Mouse (Mus musculus) heart, postnatal 0 days (tissue): ENCODE measurements around the gene Dnah9.

ENCODE experiments used
- CTCF ChIP-seq: IDR thresholded peaks from 2 replicates; pipeline ENCODE4 v1.5.1; 2016; ENCODE audit warnings: antibody characterized with exemption, control low read depth, low read depth
- EP300 ChIP-seq: IDR thresholded peaks from 2 replicates; pipeline ENCODE4 v1.6.1; 2016; ENCODE audit warnings: antibody characterized with exemption, low read depth

DNA sequence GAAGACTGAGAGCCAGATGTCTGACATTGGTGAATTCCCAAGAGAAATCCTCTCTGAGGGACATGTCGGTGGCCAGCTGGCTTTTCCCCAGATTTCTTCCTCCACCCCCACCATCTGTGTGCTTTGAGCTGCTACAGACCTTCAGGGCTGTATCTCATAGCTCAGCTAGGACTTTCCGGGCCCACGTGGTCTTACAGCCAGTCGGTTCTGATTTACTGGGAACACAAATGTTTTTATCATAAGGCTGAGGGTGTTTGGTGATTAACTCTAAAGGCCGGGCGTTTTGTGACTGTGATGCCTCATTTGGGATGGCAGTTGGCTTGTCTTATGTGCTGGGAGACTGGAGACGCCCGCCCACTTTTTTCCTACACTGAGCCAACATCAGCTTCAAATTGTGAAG lies 329.4 kb downstream of the Dnah9 start:
- TF ChIP-seq CTCF (no peak), EP300 (no peak)
